Mouse (Mus musculus): ENCODE results near the gene Gm32802. TPM values are rescaled to one million over a fixed set of nuclear protein-coding genes. Genes with fewer than 3 reads are reported as not detected.

The Gm32802 gene
- polyA plus RNA-seq, 1 experiment from 2014 or later = not detected

Other genes with a start within 250 kb of the Gm32802 start
- 3.3 to 6.4 TPM (median 4.7 TPM) in 3 replicates for gene Mdm1, start 116.9 kb upstream of the Gm32802 start, polyA plus RNA-seq (2018)
- gene Il22, start 53.7 kb upstream of the Gm32802 start, polyA plus RNA-seq (2018) = not detected in 3 replicates
- not detected in 3 replicates for gene Gm32717, start 17.9 kb upstream of the Gm32802 start, polyA plus RNA-seq (2018)
- gene Iltifb, start 36.4 kb downstream of the Gm32802 start, polyA plus RNA-seq (2018) = not detected in 3 replicates
- not detected in 3 replicates for gene Gm9040, start 68.3 kb downstream of the Gm32802 start, polyA plus RNA-seq (2018)
- not detected in 3 replicates for gene Gm9044, start 73.7 kb downstream of the Gm32802 start, polyA plus RNA-seq (2018)
- 0.07 to 0.20 TPM in 2 of 3 replicates, not detected in the other for gene Gm9045, start 79.1 kb downstream of the Gm32802 start, polyA plus RNA-seq (2018)
- not detected in 3 replicates for gene Gm9046, start 84.6 kb downstream of the Gm32802 start, polyA plus RNA-seq (2018)
- gene Gm9048, start 90.0 kb downstream of the Gm32802 start, polyA plus RNA-seq (2018) = not detected in 3 replicates
- 0.07 to 0.20 TPM in 2 of 3 replicates, not detected in the other for gene Gm9049, start 95.4 kb downstream of the Gm32802 start, polyA plus RNA-seq (2018)
- not detected in 3 replicates for gene Ifng, start 182.4 kb downstream of the Gm32802 start, polyA plus RNA-seq (2018)

Measured in macrophage (primary cell).